Mouse (Mus musculus): Measurements from ENCODE around the gene Sqstm1. TPM values are rescaled to one million over a fixed set of nuclear protein-coding genes. Genes with fewer than 3 reads are reported as not detected.
A peak's percentile ranks its signal among the peaks of the same experiment; 100 is the strongest.

Gene Sqstm1
- total RNA-seq, 2 experiments from 2014 or later = 376 to 655 TPM

GRCm38 (mm10) chr11:50227736-50228135 lies 17.1 kb upstream of the Sqstm1 start:
- H3K27ac ChIP-seq = peak overlapping the region; percentile 89
- no peak for TF ChIP-seq CTCF (IDR thresholded peaks at IDR 0.05)
- no peak for DNase-seq

GRCm38 (mm10) chr11:50227226-50227625 lies 16.6 kb upstream of the Sqstm1 start:
- intact Hi-C loops (cut with DNase I) = no loop called here
- H3K4me3 ChIP-seq = peak overlapping the region; percentile 96
- peak overlapping the region; percentile 89 for H3K27ac ChIP-seq
- no peak for DNase-seq
- no peak for TF ChIP-seq CTCF (IDR thresholded peaks at IDR 0.05)

More at GRCm38 (mm10) chr11:50227736-50228135, 17.1 kb upstream of the Sqstm1 start:
- intact Hi-C loops (cut with DNase I) = no loop called here
- peak overlapping the region; percentile 96 for H3K4me3 ChIP-seq

- no peak for TF ChIP-seq CTCF (IDR thresholded peaks at IDR 0.05)
- peak overlapping the region; percentile 89 for H3K27ac ChIP-seq
- intact Hi-C loops (cut with DNase I) = no loop called here
- H3K4me3 ChIP-seq = peak overlapping the region; percentile 96
- no peak for DNase-seq
Observed at GRCm38 (mm10) chr11:50226406-50226805, 15.8 kb upstream of the Sqstm1 start.

GRCm38 (mm10) chr11:50225611-50226378 lies 15.2 kb upstream of the Sqstm1 start:
- intact Hi-C loops (cut with DNase I) = no loop called here
- DNase-seq = peak; percentile 74
- Histone ChIP-seq H3K4me3 (peak overlapping the region; percentile 96), H3K27ac (peak overlapping the region; percentile 89)
- TF ChIP-seq CTCF (IDR thresholded peaks at IDR 0.05) = no peak; the same call in 1 of the 2 replicates

GRCm38 (mm10) chr11:50224671-50225530 lies 14.3 kb upstream of the Sqstm1 start:
- intact Hi-C loops (cut with DNase I) = no loop called here

GRCm38 (mm10) chr11:50223783-50224662 lies 13.4 kb upstream of the Sqstm1 start:
- Histone ChIP-seq H3K27ac (peak overlapping the region; percentile 89), H3K4me3 (peak overlapping the region; percentile 96)
- no peak for DNase-seq
- intact Hi-C loops (cut with DNase I) = no loop called here
- TF ChIP-seq CTCF (IDR thresholded peaks at IDR 0.05) = no peak

More at GRCm38 (mm10) chr11:50224671-50225530, 14.3 kb upstream of the Sqstm1 start:
- peak; percentile 51 for TF ChIP-seq CTCF (IDR thresholded peaks at IDR 0.05)
- DNase-seq = peak; percentile 96
- H3K27ac ChIP-seq = peak overlapping the region; percentile 89
- H3K4me3 ChIP-seq = peak overlapping the region; percentile 96

GRCm38 (mm10) chr11:50222559-50223276 lies 12.1 kb upstream of the Sqstm1 start:
- no peak for DNase-seq
- Histone ChIP-seq H3K4me3 (no peak overlapping the region), H3K27ac (no peak overlapping the region)
- no peak for TF ChIP-seq CTCF (IDR thresholded peaks at IDR 0.05)
- intact Hi-C loops (cut with DNase I) = no loop called here

GRCm38 (mm10) chr11:50219833-50220232 lies 9.2 kb upstream of the Sqstm1 start:
- no peak for DNase-seq
- intact Hi-C loops (cut with DNase I) = no loop called here
- Histone ChIP-seq H3K4me3 (no peak overlapping the region), H3K27ac (peak overlapping the region; percentile 12; the same call in 1 of the 2 replicates)
- TF ChIP-seq CTCF (IDR thresholded peaks at IDR 0.05) = peak; percentile 38; the same call in 1 of the 2 replicates

GRCm38 (mm10) chr11:50217811-50218210 lies 7.2 kb upstream of the Sqstm1 start:
- Histone ChIP-seq H3K27ac (peak overlapping the region; percentile 40), H3K4me3 (no peak overlapping the region)
- intact Hi-C loops (cut with DNase I) = no loop called here
- no peak for DNase-seq
- TF ChIP-seq CTCF (IDR thresholded peaks at IDR 0.05) = no peak

GRCm38 (mm10) chr11:50216724-50217366 lies 6.2 kb upstream of the Sqstm1 start:
- Histone ChIP-seq H3K27ac (peak overlapping the region; percentile 51; the same call in 1 of the 2 replicates), H3K4me3 (no peak overlapping the region)
- intact Hi-C loops (cut with DNase I) = no loop called here
- TF ChIP-seq CTCF (IDR thresholded peaks at IDR 0.05) = no peak
- no peak for DNase-seq

GRCm38 (mm10) chr11:50215633-50216032 lies 5.0 kb upstream of the Sqstm1 start:
- peak; percentile 12; the same call in 1 of the 2 replicates for TF ChIP-seq CTCF (IDR thresholded peaks at IDR 0.05)
- intact Hi-C loops (cut with DNase I) = no loop called here
- Histone ChIP-seq H3K4me3 (peak overlapping the region; percentile 46), H3K27ac (peak overlapping the region; percentile 51)
- DNase-seq = no peak

All from gastrocnemius, adult 2 months (tissue).